Mouse (Mus musculus): Measurements from ENCODE around the gene Gm20388. TPM values are rescaled to one million over a fixed set of nuclear protein-coding genes. Genes with fewer than 3 reads are reported as not detected.

The Gm20388 gene
- polyA plus RNA-seq, 1 experiment, result 0.36 TPM

- H3K36me3 ChIP-seq (ENCODE audit: control insufficient read depth), result no peaks in the 10 kb centered on the region
- H3K27me3 ChIP-seq (ENCODE audit: control insufficient read depth), result peaks cover 5% of the 10 kb centered on the region; the same call in 1 of the 2 replicates
- H3K9me3 ChIP-seq (ENCODE audit: control insufficient read depth, low read length), result no peaks in the 10 kb centered on the region; the same call in 1 of the 2 replicates
- H3K4me3 ChIP-seq (replicated peaks), result no peak overlapping the region
- no peaks in the 10 kb centered on the region for H3K4me1 ChIP-seq (ENCODE audit: control insufficient read depth)
- no peak for TF ChIP-seq GATA1 (IDR thresholded peaks at IDR 0.05; ENCODE audit: low read length)
- TF ChIP-seq TAL1 (IDR thresholded peaks at IDR 0.05; ENCODE audit: low read length), result no peak
Observed at GRCm38 (mm10) chr8:120948620-120949491, 1038.2 kb downstream of the Gm20388 start.

GRCm38 (mm10) chr8:120950674-120951218, 1040.1 kb downstream of the Gm20388 start:
- H3K4me3 ChIP-seq (replicated peaks), result no peak overlapping the region
- H3K36me3 ChIP-seq (ENCODE audit: control insufficient read depth), result no peaks in the 10 kb centered on the region
- TF ChIP-seq TAL1 (IDR thresholded peaks at IDR 0.05; ENCODE audit: low read length) (no peak), GATA1 (IDR thresholded peaks at IDR 0.05; ENCODE audit: low read length) (no peak)
- H3K9me3 ChIP-seq (ENCODE audit: control insufficient read depth, low read length), result peaks cover 4% of the 10 kb centered on the region; the same call in 1 of the 2 replicates
- H3K4me1 ChIP-seq (ENCODE audit: control insufficient read depth), result no peaks in the 10 kb centered on the region
- peaks cover 5% of the 10 kb centered on the region; the same call in 1 of the 2 replicates for H3K27me3 ChIP-seq (ENCODE audit: control insufficient read depth)

- TF ChIP-seq TAL1 (IDR thresholded peaks at IDR 0.05; ENCODE audit: low read length), result no peak
- TF ChIP-seq GATA1 (IDR thresholded peaks at IDR 0.05; ENCODE audit: low read length), result no peak
- no peaks in the 10 kb centered on the region for H3K36me3 ChIP-seq (ENCODE audit: control insufficient read depth)
- H3K9me3 ChIP-seq (ENCODE audit: control insufficient read depth, low read length), result 0 out of 2 replicates have a peak, but pooled peaks cover under 1% of the 10 kb centered on the region
- no peaks in the 10 kb centered on the region for H3K4me1 ChIP-seq (ENCODE audit: control insufficient read depth)
- no peak overlapping the region for H3K4me3 ChIP-seq (replicated peaks)
- no peaks in the 10 kb centered on the region for H3K27me3 ChIP-seq (ENCODE audit: control insufficient read depth)
Observed at GRCm38 (mm10) chr8:120959470-120959891, 1048.8 kb downstream of the Gm20388 start.

GRCm38 (mm10) chr8:120962606-120963380, 1052.2 kb downstream of the Gm20388 start:
- Histone ChIP-seq H3K9me3 (ENCODE audit: control insufficient read depth, low read length) (no peaks in the 10 kb centered on the region), H3K4me1 (ENCODE audit: control insufficient read depth) (no peaks in the 10 kb centered on the region), H3K27me3 (ENCODE audit: control insufficient read depth) (no peaks in the 10 kb centered on the region)

GRCm38 (mm10) chr8:120966557-120966956, 1055.9 kb downstream of the Gm20388 start:
- Histone ChIP-seq H3K9me3 (ENCODE audit: control insufficient read depth, low read length) (no peaks in the 10 kb centered on the region), H3K4me3 (replicated peaks) (no peak overlapping the region), H3K36me3 (ENCODE audit: control insufficient read depth) (no peaks in the 10 kb centered on the region), H3K4me1 (ENCODE audit: control insufficient read depth) (no peaks in the 10 kb centered on the region), H3K27me3 (ENCODE audit: control insufficient read depth) (peaks cover 8% of the 10 kb centered on the region)
- TF ChIP-seq GATA1 (IDR thresholded peaks at IDR 0.05; ENCODE audit: low read length), result no peak
- no peak for TF ChIP-seq TAL1 (IDR thresholded peaks at IDR 0.05; ENCODE audit: low read length)

More at GRCm38 (mm10) chr8:120962606-120963380, 1052.2 kb downstream of the Gm20388 start:
- TF ChIP-seq TAL1 (IDR thresholded peaks at IDR 0.05; ENCODE audit: low read length) (no peak), GATA1 (IDR thresholded peaks at IDR 0.05; ENCODE audit: low read length) (no peak)
- Histone ChIP-seq H3K36me3 (ENCODE audit: control insufficient read depth) (no peaks in the 10 kb centered on the region), H3K4me3 (replicated peaks) (no peak overlapping the region)

GRCm38 (mm10) chr8:120968308-120968707, 1057.7 kb downstream of the Gm20388 start:
- no peaks in the 10 kb centered on the region for H3K9me3 ChIP-seq (ENCODE audit: control insufficient read depth, low read length)
- no peak for TF ChIP-seq GATA1 (IDR thresholded peaks at IDR 0.05; ENCODE audit: low read length)
- no peak for TF ChIP-seq TAL1 (IDR thresholded peaks at IDR 0.05; ENCODE audit: low read length)
- H3K4me1 ChIP-seq (ENCODE audit: control insufficient read depth), result no peaks in the 10 kb centered on the region
- peaks cover 23% of the 10 kb centered on the region for H3K27me3 ChIP-seq (ENCODE audit: control insufficient read depth)
- no peaks in the 10 kb centered on the region for H3K36me3 ChIP-seq (ENCODE audit: control insufficient read depth)
- no peak overlapping the region for H3K4me3 ChIP-seq (replicated peaks)

GRCm38 (mm10) chr8:120970346-120970745, 1059.7 kb downstream of the Gm20388 start:
- Histone ChIP-seq H3K4me3 (replicated peaks) (no peak overlapping the region), H3K4me1 (ENCODE audit: control insufficient read depth) (no peaks in the 10 kb centered on the region), H3K36me3 (ENCODE audit: control insufficient read depth) (no peaks in the 10 kb centered on the region), H3K9me3 (ENCODE audit: control insufficient read depth, low read length) (no peaks in the 10 kb centered on the region), H3K27me3 (ENCODE audit: control insufficient read depth) (peaks cover 31% of the 10 kb centered on the region)
- no peak for TF ChIP-seq TAL1 (IDR thresholded peaks at IDR 0.05; ENCODE audit: low read length)
- TF ChIP-seq GATA1 (IDR thresholded peaks at IDR 0.05; ENCODE audit: low read length), result no peak

GRCm38 (mm10) chr8:120971691-120972469, 1061.2 kb downstream of the Gm20388 start:
- no peak for TF ChIP-seq GATA1 (IDR thresholded peaks at IDR 0.05; ENCODE audit: low read length)
- TF ChIP-seq TAL1 (IDR thresholded peaks at IDR 0.05; ENCODE audit: low read length), result no peak
- no peak overlapping the region for H3K4me3 ChIP-seq (replicated peaks)
- no peaks in the 10 kb centered on the region for H3K36me3 ChIP-seq (ENCODE audit: control insufficient read depth)
- peaks cover 31% of the 10 kb centered on the region for H3K27me3 ChIP-seq (ENCODE audit: control insufficient read depth)
- no peaks in the 10 kb centered on the region for H3K9me3 ChIP-seq (ENCODE audit: control insufficient read depth, low read length)
- no peaks in the 10 kb centered on the region for H3K4me1 ChIP-seq (ENCODE audit: control insufficient read depth)

Data from erythroblast, embryonic 14.5 days (primary cell).